Mouse (Mus musculus) myocyte (in vitro differentiated cells): ENCODE data around the gene Vps72.

ENCODE experiments used
- MAX ChIP-seq: IDR thresholded peaks from one replicate; pipeline ENCODE4 v1.6.1; 2011; ENCODE audit warnings: low read depth, mild to moderate bottlenecking, control low read depth
- MYOG ChIP-seq, 3 experiments: IDR thresholded peaks; one replicate each; pipeline ENCODE4 v1.6.1; 2011; ENCODE audit warnings: control low read depth in 2 of 3, low read depth in 2 of 3, mild to moderate bottlenecking in 2 of 3; ENCODE audit not compliant: insufficient read length in 2 of 3, control insufficient read depth in 1 of 3, insufficient read depth in 1 of 3
- POLR2A ChIP-seq: IDR thresholded peaks from one replicate; pipeline ENCODE4 v1.6.1; 2011; ENCODE audit warnings: low read depth, mild to moderate bottlenecking, control low read depth, moderate library complexity; ENCODE audit not compliant: insufficient read length
- POLR2AphosphoS2 ChIP-seq: IDR thresholded peaks from one replicate; pipeline ENCODE4 v1.6.1; 2011; ENCODE audit warnings: low read depth, control low read depth; ENCODE audit not compliant: insufficient read length
- TCF12 ChIP-seq: IDR thresholded peaks from one replicate; pipeline ENCODE4 v1.6.1; 2011; ENCODE audit warnings: mild to moderate bottlenecking, control low read depth; ENCODE audit not compliant: poor library complexity, insufficient read depth, severe bottlenecking

DNA sequence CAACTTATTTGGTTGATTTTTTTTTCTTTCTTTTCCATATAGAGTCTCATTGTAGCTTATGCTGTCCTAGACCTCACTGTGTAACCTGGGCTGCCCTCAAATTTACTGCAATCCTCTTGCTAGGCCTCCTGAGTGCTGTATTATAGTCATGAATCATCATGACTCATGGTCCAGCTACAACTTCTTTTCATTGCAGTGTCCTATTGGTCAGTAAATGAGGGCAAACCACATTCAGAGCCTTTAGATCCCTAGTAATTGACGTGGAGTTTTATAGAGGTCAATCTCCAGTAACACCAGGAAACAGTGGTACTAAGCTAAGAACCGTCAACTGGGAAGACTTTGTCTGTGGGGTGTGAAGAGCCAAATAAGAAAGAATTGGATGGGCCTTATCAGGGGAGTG is 6.9 kb downstream of the Vps72 start:
- TF ChIP-seq POLR2A (no peak), TCF12 (no peak), POLR2AphosphoS2 (no peak), MAX (no peak), MYOG (IDR thresholded peaks at IDR 0.05; ENCODE audit: control insufficient read depth in 1 of 3, insufficient read depth in 1 of 3, insufficient read length in 2 of 3, low read depth in 2 of 3) (no peak)
